Mouse (Mus musculus) lung, postnatal 36 days (tissue): ENCODE results near the gene Trim25.
"Not testable (repeated sequence)": the region's sequence is repeated elsewhere in the genome, so short reads cannot be mapped to it uniquely, and the experiment has no call there.

Source experiments
- DNase-seq: peaks from one replicate; pipeline ENCODE4 v3.0.0; 2022; ENCODE audit warnings: mixed read lengths

Trim25 gene

GRCm38 (mm10) chr11:89025603-89026002 is 26.4 kb downstream of the Trim25 start:
- DNase-seq = no peak

GRCm38 (mm10) chr11:89026117-89026516 is 26.9 kb downstream of the Trim25 start:
- no peak for DNase-seq

GRCm38 (mm10) chr11:89027955-89028361 is 28.8 kb downstream of the Trim25 start:
- peak; percentile 84 for DNase-seq

- peak; percentile 78 for DNase-seq
Observed at GRCm38 (mm10) chr11:89028871-89029405, 29.8 kb downstream of the Trim25 start.

GRCm38 (mm10) chr11:89030552-89030951 is 31.4 kb downstream of the Trim25 start:
- no peak for DNase-seq

- no peak for DNase-seq
Observed at GRCm38 (mm10) chr11:89031189-89031588, 32.0 kb downstream of the Trim25 start.

GRCm38 (mm10) chr11:89034592-89034991 is 35.4 kb downstream of the Trim25 start:
- DNase-seq = peak; percentile 24

GRCm38 (mm10) chr11:89035552-89035951 is 36.4 kb downstream of the Trim25 start:
- DNase-seq = peak; percentile 35

DNA sequence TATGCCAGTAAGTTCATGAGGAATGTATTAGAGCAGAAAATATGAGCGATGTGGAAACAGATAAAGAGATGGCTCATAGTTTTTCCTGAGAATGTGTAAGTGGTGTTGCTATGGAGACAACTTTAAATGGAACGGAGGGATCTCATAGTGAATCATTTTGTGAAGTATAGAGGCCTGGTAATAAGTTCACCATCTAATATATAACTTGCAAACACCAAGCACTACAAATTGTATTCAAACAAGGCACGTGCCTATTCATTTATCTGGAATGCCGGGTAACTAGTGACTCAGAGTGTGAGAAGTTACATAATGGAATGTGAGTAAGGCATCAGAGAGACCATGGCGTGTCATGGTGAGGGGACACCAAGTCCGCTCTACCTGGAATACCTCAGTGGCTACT is 39.3 kb downstream of the Trim25 start:
- no peak for DNase-seq

DNA sequence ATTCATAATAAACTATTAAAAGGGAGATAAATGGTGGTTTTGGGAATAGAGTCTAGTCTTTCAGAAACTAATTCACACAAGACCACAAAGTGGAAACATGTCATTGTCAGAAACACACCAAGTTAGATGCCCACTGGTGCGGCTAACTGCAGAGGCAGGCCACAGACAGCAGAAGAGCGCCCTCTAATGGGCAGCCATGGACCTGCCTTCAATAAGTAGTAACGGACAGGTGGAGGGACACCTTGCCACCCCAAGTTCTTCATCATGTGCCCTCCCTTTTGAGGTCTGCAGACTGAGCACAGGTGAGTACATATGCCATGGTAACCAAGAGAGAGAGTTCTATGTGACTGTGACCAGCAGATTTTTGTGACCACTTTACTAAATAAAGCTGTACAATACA is 40.1 kb downstream of the Trim25 start:
- peak; percentile 88 for DNase-seq

- DNase-seq = not testable (repeated sequence)
Observed at GRCm38 (mm10) chr11:89041073-89041472, 41.9 kb downstream of the Trim25 start.

DNA sequence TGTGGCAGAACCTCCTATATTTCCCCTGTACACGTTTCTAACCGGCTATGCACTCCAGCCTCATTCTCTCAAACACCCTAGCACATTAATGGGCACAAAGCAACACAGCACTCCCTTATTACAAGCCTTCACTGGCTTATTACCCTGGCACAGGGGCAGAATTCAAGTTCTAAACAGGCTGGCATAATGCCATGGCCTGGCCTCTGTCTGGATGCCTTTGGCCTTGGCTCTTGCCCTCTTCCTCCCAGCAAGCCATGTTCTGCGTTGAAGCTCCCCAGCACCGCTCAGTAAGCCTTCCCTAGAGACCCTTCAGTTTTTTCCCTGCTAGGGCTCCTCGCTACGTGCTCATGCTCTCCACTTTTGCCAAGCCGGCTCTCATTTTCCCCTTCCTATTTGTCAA is 43.9 kb downstream of the Trim25 start:
- no peak for DNase-seq

DNA sequence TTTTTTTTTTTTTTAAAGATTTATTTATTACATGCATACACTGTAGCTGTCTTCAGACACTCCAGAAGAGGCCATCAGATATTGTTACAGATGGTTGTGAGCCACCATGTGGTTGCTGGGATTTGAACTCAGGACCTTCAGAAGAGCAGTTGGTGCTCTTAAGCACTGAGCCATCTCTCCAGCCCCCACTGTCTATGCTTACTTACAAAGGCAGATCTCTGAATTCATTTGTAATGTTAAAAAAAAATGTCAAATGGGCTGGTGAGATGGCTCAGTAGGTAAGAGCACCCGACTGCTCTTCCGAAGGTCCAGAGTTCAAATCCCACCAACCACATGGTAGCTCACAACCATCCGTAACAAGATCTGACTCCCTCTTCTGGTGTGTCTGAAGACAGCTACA is 46.3 kb downstream of the Trim25 start:
- not testable (repeated sequence) for DNase-seq

- DNase-seq = no peak
Observed at GRCm38 (mm10) chr11:89046021-89046420, 46.8 kb downstream of the Trim25 start.

- DNase-seq = peak; percentile 10
Observed at GRCm38 (mm10) chr11:89051767-89052166, 52.6 kb downstream of the Trim25 start.

- no peak for DNase-seq
Observed at GRCm38 (mm10) chr11:89055931-89056690, 56.9 kb downstream of the Trim25 start.

DNA sequence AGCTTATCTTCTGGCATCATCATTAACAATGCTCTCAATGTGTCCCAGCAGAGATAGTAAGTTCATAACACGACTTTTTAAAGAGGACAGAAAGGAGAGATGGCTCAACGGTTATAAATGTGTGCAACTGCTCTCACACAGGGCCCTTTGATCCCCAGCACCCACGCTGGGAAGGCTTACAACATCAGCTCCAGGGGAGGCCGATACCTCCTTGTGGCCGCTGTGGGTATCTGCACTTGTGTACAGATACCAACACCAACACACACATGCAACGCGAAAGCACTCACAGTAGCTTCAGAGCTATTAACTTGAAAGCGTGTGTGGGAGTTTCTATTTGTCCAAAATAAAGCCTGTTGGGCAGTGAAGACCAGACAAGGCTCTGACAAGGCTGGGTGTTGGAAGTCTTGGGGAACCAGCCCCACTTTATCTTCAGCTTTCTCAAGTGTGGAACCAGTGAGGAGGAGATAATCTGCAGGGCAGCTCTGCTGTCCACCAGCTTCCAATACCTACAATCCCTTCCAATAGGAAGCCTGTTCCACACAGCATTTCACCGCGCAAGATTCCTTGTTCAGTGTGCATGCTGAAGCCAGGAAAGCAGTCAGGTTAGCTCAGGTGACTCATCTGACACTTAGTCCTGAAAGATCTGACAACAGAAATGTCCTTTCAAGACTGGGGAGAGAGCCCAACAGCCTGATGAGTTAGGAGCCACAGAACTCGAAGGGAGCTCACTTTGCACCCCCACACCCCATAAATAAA is 59.5 kb downstream of the Trim25 start:
- DNase-seq = peak; percentile 44

GRCm38 (mm10) chr11:89059919-89060422 is 60.8 kb downstream of the Trim25 start:
- DNase-seq = peak; percentile 25

DNA sequence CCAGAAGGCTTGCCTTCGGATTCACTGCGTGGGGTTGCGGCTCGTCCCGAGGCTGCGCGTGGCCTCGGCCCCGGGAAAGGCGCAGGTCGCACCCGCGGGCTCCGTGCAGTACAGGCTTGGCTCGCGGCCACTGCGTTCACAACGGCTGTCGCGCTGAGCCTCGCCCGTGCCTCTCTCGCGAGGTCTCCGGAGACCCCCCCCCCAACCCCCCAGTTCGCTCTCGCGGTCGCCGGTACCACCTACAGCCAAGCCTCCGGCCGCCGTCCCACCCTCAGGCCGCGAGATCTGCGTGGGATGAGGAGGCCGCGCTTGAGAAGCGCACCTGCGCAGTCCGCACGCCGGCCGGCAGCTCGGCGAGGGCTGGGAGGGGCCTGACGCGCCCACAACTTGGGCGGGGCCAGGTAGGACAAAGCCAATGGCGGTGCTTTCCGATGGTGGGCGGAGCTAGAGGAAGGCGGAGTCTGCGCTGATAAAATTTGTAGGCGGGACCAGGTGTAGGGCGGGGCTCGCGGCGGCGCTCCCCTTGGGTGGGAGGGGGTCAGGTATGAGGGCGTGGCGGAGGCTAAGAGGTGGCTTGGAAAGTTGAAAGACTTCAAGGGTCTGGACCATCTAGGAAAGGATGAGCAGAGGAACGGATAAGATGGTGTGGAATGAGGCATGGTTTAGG is 61.4 kb downstream of the Trim25 start:
- peak; percentile 95 for DNase-seq

- DNase-seq = peak; percentile 26
Observed at GRCm38 (mm10) chr11:89061362-89061761, 62.2 kb downstream of the Trim25 start.

- DNase-seq = no peak
Observed at GRCm38 (mm10) chr11:89064312-89064711, 65.1 kb downstream of the Trim25 start.

- peak; percentile 16 for DNase-seq
Observed at GRCm38 (mm10) chr11:89065297-89065696, 66.1 kb downstream of the Trim25 start.

DNA sequence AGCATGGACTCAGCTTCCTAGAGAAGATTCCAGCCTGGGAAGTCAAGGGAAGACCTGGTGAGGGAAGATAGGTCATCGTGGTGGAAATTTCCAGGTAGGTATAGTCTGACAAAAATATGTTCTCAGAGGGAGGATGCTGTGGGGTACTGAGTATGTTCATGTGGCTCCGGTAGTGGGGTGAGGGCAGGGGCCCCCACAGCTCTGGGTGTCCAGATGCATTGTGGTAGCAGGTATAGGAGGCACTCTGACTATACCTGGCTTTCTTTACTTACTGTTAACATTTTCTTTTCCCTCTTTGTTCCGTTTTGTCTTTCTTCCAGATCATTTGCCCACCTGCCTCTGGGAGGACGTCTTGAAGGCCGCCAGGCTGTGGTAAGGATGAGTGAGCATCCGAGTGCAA is 67.0 kb downstream of the Trim25 start:
- no peak for DNase-seq
